Mouse (Mus musculus) kidney, embryonic 14.5 days (tissue): Measurements from ENCODE around the gene Ostf1. TPM values are rescaled to one million over a fixed set of nuclear protein-coding genes. Genes with fewer than 3 reads are reported as not detected.
"Not testable (repeated sequence)": the region's sequence is repeated elsewhere in the genome, so short reads cannot be mapped to it uniquely, and the experiment has no call there.

Experiments used
- ATAC-seq: fragments of 200-750 bp; cut with Nextera tagmentation; 2 replicates; pipeline ENCODE4 v1.8.0; 2017; ENCODE audit warnings: moderate number of reproducible peaks, mild to moderate bottlenecking, moderate TSS enrichment, moderate library complexity; ENCODE audit not compliant: low FRiP score, low TSS enrichment
- H3K27ac ChIP-seq: fragments of 300-500 bp; sonication (generic); 2 replicates; pipeline ENCODE4 v1.5.1; 2014; ENCODE audit warnings: low read depth, mild to moderate bottlenecking, low read length, moderate library complexity, mixed read lengths
- H3K27me3 ChIP-seq: fragments of 300-500 bp; sonication (generic); 2 replicates; pipeline ENCODE4 v1.6.1; 2014; ENCODE audit warnings: mild to moderate bottlenecking, low read length; ENCODE audit not compliant: control insufficient read depth, insufficient read depth
- H3K36me3 ChIP-seq: fragments of 300-500 bp; sonication (generic); 2 replicates; pipeline ENCODE4 v1.6.1; 2014; ENCODE audit warnings: low read length, mixed read lengths; ENCODE audit not compliant: control insufficient read depth, insufficient read depth
- H3K4me1 ChIP-seq: fragments of 300-500 bp; sonication (generic); 2 replicates; pipeline ENCODE4 v1.6.1; 2014; ENCODE audit warnings: low read length, mixed read lengths; ENCODE audit not compliant: control insufficient read depth, insufficient read depth
- H3K4me2 ChIP-seq: fragments of 300-500 bp; sonication (generic); replicated peaks from 2 replicates; pipeline ENCODE4 v1.6.1; 2014; ENCODE audit warnings: low read depth, mild to moderate bottlenecking, low read length
- H3K4me3 ChIP-seq: fragments of 300-500 bp; sonication (generic); 2 replicates; pipeline ENCODE4 v1.5.1; 2014; ENCODE audit warnings: mild to moderate bottlenecking, low read length
- H3K9ac ChIP-seq: fragments of 300-500 bp; sonication (generic); 2 replicates; pipeline ENCODE4 v1.6.1; 2014; ENCODE audit warnings: low read depth, mild to moderate bottlenecking, low read length, moderate library complexity
- H3K9me3 ChIP-seq: fragments of 300-500 bp; sonication (generic); 2 replicates; pipeline ENCODE4 v1.6.1; 2016; ENCODE audit warnings: low read length; ENCODE audit not compliant: control insufficient read depth
- WGBS: fragments of 180-500 bp; shearing (Covaris S2); extraction: QIAGEN DNeasy Blood & Tissue Kit; methylation state at CpG from one replicate; pipeline ENCODE4 v1.1.7; 2014; 5-methylcytosine and 5-hydroxymethylcytosine counted together
- polyA plus RNA-seq: library from polyadenylated mRNA; unstranded; fragments of >200 nt; fragmentation: Nextera tagmentation; extraction: Ambion mirVana; gene quantifications from 2 replicates; pipeline ENCODE4 v1.2.1, GENCODE M21; 2014

Ostf1 gene
- polyA plus RNA-seq, 1 experiment from 2014 or later, result 101 TPM

- Histone ChIP-seq H3K4me2 (no peak overlapping the region), H3K27me3 (no peaks in the 10 kb centered on the region), H3K9ac (no peak overlapping the region), H3K4me3 (no peak overlapping the region), H3K36me3 (no peaks in the 10 kb centered on the region), H3K9me3 (no peaks in the 10 kb centered on the region), H3K27ac (no peak overlapping the region), H3K4me1 (no peaks in the 10 kb centered on the region)
- WGBS, result 90% methylated on average over 3 of the region's 3 CpGs
- ATAC-seq, result no peak
Measured at GRCm38 (mm10) chr19:18598265-18598926, 33.2 kb downstream of the Ostf1 start.

- H3K27ac ChIP-seq, result no peak overlapping the region
- H3K4me1 ChIP-seq, result no peaks in the 10 kb centered on the region
- ATAC-seq, result no peak
- H3K9me3 ChIP-seq, result no peaks in the 10 kb centered on the region
- no peak overlapping the region for H3K4me2 ChIP-seq
- 86% methylated on average over 6 of the region's 6 CpGs for WGBS
- H3K4me3 ChIP-seq, result no peak overlapping the region
- H3K9ac ChIP-seq, result no peak overlapping the region
- H3K27me3 ChIP-seq, result no peaks in the 10 kb centered on the region
- no peaks in the 10 kb centered on the region for H3K36me3 ChIP-seq
Measured at GRCm38 (mm10) chr19:18597772-18598171, 33.9 kb downstream of the Ostf1 start.

GRCm38 (mm10) chr19:18596876-18597275, 34.7 kb downstream of the Ostf1 start:
- H3K27me3 ChIP-seq, result no peaks in the 10 kb centered on the region
- peaks cover 8% of the 10 kb centered on the region; the same call in 1 of the 2 replicates for H3K4me1 ChIP-seq
- H3K36me3 ChIP-seq, result no peaks in the 10 kb centered on the region
- H3K4me2 ChIP-seq, result no peak overlapping the region
- H3K27ac ChIP-seq, result no peak overlapping the region
- H3K9ac ChIP-seq, result no peak overlapping the region
- H3K4me3 ChIP-seq, result no peak overlapping the region
- 81% methylated on average over 5 of the region's 5 CpGs for WGBS
- ATAC-seq, result no peak
- H3K9me3 ChIP-seq, result no peaks in the 10 kb centered on the region

GRCm38 (mm10) chr19:18593722-18594121, 37.9 kb downstream of the Ostf1 start:
- H3K27ac ChIP-seq, result no peak overlapping the region
- H3K4me3 ChIP-seq, result no peak overlapping the region
- H3K9ac ChIP-seq, result no peak overlapping the region
- no peaks in the 10 kb centered on the region for H3K27me3 ChIP-seq
- H3K36me3 ChIP-seq, result peaks cover 4% of the 10 kb centered on the region; the same call in 1 of the 2 replicates
- no peak for ATAC-seq
- WGBS, result 63% methylated on average over 10 of the region's 10 CpGs
- H3K4me2 ChIP-seq, result no peak overlapping the region
- peaks cover 12% of the 10 kb centered on the region; the same call in 1 of the 2 replicates for H3K4me1 ChIP-seq
- H3K9me3 ChIP-seq, result no peaks in the 10 kb centered on the region

- Histone ChIP-seq H3K36me3 (peaks cover 4% of the 10 kb centered on the region; the same call in 1 of the 2 replicates), H3K4me2 (no peak overlapping the region), H3K4me1 (peaks cover 12% of the 10 kb centered on the region; the same call in 1 of the 2 replicates), H3K9me3 (no peaks in the 10 kb centered on the region), H3K27ac (no peak overlapping the region; the same call in 1 of the 2 replicates), H3K9ac (no peak overlapping the region), H3K27me3 (no peaks in the 10 kb centered on the region), H3K4me3 (no peak overlapping the region)
- WGBS, result 37% methylated on average over 6 of the region's 6 CpGs
- peak; percentile 53 for ATAC-seq
Measured at GRCm38 (mm10) chr19:18592919-18593318, 38.7 kb downstream of the Ostf1 start.

- Histone ChIP-seq H3K36me3 (peaks cover 4% of the 10 kb centered on the region; the same call in 1 of the 2 replicates), H3K27me3 (no peaks in the 10 kb centered on the region), H3K27ac (no peak overlapping the region), H3K4me2 (no peak overlapping the region), H3K9ac (no peak overlapping the region), H3K4me3 (no peak overlapping the region), H3K4me1 (peaks cover 12% of the 10 kb centered on the region; the same call in 1 of the 2 replicates), H3K9me3 (no peaks in the 10 kb centered on the region)
- 47% methylated on average over 5 of the region's 5 CpGs for WGBS
- ATAC-seq, result no peak
Measured at GRCm38 (mm10) chr19:18590942-18591354, 40.7 kb downstream of the Ostf1 start.

- no peaks in the 10 kb centered on the region for H3K9me3 ChIP-seq
- H3K27ac ChIP-seq, result no peak overlapping the region
- no peak overlapping the region for H3K9ac ChIP-seq
- peak; percentile 59; the same call in 1 of the 2 replicates for ATAC-seq
- H3K4me3 ChIP-seq, result no peak overlapping the region
- H3K27me3 ChIP-seq, result no peaks in the 10 kb centered on the region
- H3K4me1 ChIP-seq, result peaks cover 12% of the 10 kb centered on the region; the same call in 1 of the 2 replicates
- no peak overlapping the region for H3K4me2 ChIP-seq
- H3K36me3 ChIP-seq, result peaks cover 4% of the 10 kb centered on the region; the same call in 1 of the 2 replicates
- 35% methylated on average over 5 of the region's 5 CpGs for WGBS
Measured at GRCm38 (mm10) chr19:18590234-18590633, 41.4 kb downstream of the Ostf1 start.

- Histone ChIP-seq H3K9me3 (no peaks in the 10 kb centered on the region), H3K4me1 (peaks cover 12% of the 10 kb centered on the region; the same call in 1 of the 2 replicates), H3K4me3 (no peak overlapping the region), H3K9ac (no peak overlapping the region), H3K36me3 (peaks cover 4% of the 10 kb centered on the region; the same call in 1 of the 2 replicates), H3K27me3 (no peaks in the 10 kb centered on the region), H3K27ac (no peak overlapping the region), H3K4me2 (no peak overlapping the region)
- ATAC-seq, result no peak
- WGBS, result 91% methylated on average over 8 of the region's 8 CpGs
Measured at GRCm38 (mm10) chr19:18589276-18589675, 42.3 kb downstream of the Ostf1 start.

- not testable (repeated sequence) for H3K27ac ChIP-seq, H3K4me2 ChIP-seq, H3K4me3 ChIP-seq, H3K36me3 ChIP-seq, H3K9me3 ChIP-seq, H3K9ac ChIP-seq, ATAC-seq, H3K27me3 ChIP-seq
- peaks cover 12% of the 10 kb centered on the region; the same call in 1 of the 2 replicates for H3K4me1 ChIP-seq
- 94% methylated on average over 10 of the region's 10 CpGs for WGBS
Measured at GRCm38 (mm10) chr19:18588801-18589200, 42.8 kb downstream of the Ostf1 start.
